Mouse (Mus musculus): ENCODE measurements around the gene Mob3b.

- TF ChIP-seq CTCF (IDR thresholded peaks at IDR 0.05; ENCODE audit: extremely low read depth, insufficient read depth, insufficient read length, insufficient replicate concordance), result no peak
- TF ChIP-seq POLR2A (IDR thresholded peaks at IDR 0.05; ENCODE audit: low read depth, low read length), result no peak
Observed at GRCm38 (mm10) chr4:35127759-35128158, 29.5 kb downstream of the Mob3b start.

Measured in spleen, adult 2 months (tissue).